Mouse (Mus musculus) liver, embryonic 14.5 days (tissue): ENCODE measurements around the gene Tcf21.

ENCODE experiments used
- CTCF ChIP-seq: IDR thresholded peaks from 2 replicates; pipeline ENCODE4 v1.5.1; 2016; ENCODE audit warnings: antibody characterized with exemption, low read depth, control low read depth
- EP300 ChIP-seq: IDR thresholded peaks from 2 replicates; pipeline ENCODE4 v1.6.1; 2016; ENCODE audit warnings: antibody characterized with exemption, low read depth

DNA sequence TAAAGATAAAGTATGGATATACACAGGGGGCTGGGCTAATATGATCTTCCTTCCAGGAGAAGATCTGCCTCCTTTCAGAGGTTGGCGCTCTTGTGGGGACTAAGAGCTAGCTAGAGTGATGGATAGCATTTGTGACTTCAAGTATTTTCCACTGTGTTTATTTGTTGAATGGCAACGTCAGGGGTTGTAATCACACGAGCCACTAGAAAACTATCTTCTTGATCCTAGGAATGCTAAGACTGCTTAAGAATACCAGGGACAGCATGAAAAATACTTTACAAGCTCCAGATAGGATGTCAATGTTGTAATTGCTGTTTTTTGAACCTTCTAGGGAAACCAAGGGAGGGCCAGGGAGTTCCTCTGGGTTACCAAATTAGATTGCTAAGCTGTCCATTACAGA is 25.4 kb upstream of the Tcf21 start:
- TF ChIP-seq EP300 (no peak), CTCF (no peak)
